Mouse (Mus musculus) mouse trophoblast stem cell (cell line): Measurements from ENCODE around the gene Zfp365.

Source experiments
- in situ Hi-C, 2 experiments: fragments of 300-500 bp; cut with MseI, MboI; formaldehyde crosslinking; loops; 2 replicates in 1 of 2; 3 replicates in 1 of 2; pipeline ENCODE4 v1.15.1; 2025

The Zfp365 gene

GRCm38 (mm10) chr10:67912337-67912776 lies at the start of gene Zfp365:
Gene Zfp365, minus strand, starts transcription at chr10:67912662.
- in situ Hi-C loops, result no loop called here

GRCm38 (mm10) chr10:67959982-67960381 lies 47.5 kb upstream of the Zfp365 start:
- in situ Hi-C loops, result no loop called here

DNA sequence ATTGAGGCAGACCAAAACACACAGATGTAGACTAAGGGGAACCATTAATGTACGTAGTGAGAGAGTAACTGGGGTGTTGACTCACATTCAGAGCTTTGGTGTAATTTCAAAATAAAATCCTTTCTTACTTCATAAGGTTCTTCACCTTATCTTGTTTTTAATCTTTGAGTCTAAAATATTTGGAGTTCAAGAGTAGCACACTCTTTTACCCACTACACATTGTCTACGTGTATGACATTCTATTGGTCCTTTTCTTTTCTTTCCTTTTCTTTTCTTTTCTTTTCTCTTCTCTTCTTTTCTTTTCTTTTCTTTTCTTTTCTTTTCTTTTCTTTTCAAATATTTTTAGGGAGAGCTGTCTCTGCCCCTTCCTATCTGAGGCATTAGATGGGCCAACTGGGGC lies 43.5 kb upstream of the Zfp365 start:
- in situ Hi-C loops, result no loop called here

DNA sequence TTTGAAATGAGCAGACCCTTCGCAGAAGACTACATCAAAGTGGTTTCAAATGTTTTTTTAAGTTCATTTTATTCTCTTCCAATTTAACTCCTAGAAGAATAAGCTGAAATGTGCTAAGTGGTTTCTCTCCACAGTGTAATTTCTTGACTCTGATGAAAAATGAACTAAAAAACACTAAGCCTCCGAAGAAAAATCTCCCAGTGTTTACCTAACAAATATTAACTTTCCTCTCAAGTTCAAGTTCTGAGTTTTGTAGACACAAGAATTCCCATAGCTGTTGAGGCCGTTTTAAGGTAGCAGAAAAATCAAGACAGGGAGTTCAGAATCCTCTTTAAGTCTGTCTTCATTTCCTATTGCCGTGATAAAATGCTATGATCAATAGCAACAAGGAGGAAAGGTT lies 39.2 kb upstream of the Zfp365 start:
- in situ Hi-C loops, result no loop called here

DNA sequence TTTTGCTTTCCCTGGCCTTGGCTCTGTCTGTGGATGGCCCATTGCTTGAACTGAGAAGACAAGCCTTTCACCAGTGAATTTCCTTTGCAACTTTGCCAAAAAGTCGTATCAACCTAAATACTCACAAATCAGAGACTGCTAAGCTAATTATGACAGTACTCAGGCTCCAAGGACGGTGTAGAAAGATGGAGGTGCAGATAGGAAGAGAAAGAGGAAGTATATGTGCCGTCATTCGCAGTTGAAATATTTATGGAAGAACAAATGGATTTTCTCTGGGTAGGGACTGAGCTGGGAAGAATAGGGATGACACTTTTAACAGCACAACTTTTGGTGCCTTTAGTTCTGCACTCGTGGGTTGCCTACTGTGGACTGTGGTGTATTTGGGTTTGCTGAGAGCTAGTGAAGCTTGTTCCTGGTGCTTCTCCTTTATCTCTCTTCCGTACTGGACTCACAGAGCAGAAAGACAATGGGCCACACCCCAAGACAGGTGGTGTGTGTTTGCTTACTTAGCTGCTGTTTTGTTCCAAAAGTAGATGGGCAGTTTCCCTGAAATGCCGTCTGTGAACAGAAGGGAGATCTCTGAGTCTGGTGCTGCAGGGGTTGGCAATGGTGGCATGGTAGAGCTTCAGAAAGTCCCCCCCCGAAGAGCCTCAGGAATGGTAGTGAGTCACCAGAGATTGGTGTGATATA lies 37.7 kb upstream of the Zfp365 start:
- in situ Hi-C loops, result no loop called here

- in situ Hi-C loops, result no loop called here
Measured at GRCm38 (mm10) chr10:67943513-67943912, 31.1 kb upstream of the Zfp365 start.

- in situ Hi-C loops, result no loop called here
Measured at GRCm38 (mm10) chr10:67939546-67939945, 27.1 kb upstream of the Zfp365 start.

DNA sequence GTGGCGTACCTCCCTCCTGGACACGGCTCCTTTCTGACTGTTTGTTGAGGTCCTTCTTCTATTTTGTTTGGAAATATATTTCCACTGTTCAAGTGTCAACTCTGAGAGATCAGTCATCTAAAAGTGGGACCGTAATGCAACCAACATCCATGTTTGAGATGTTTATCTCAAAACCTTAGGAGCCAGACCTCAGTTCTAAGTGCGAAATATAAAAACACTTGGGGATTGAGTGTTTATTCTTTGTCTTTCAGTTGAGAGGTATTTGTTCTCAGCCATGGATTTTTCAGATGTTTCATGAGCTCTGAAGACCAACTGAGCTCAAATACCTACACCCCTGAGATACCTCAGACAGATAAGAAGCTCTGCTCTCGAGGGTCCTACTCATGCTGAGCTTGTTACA lies 25.3 kb upstream of the Zfp365 start:
- in situ Hi-C loops, result no loop called here

GRCm38 (mm10) chr10:67936944-67937343 lies 24.5 kb upstream of the Zfp365 start:
- in situ Hi-C loops, result no loop called here

DNA sequence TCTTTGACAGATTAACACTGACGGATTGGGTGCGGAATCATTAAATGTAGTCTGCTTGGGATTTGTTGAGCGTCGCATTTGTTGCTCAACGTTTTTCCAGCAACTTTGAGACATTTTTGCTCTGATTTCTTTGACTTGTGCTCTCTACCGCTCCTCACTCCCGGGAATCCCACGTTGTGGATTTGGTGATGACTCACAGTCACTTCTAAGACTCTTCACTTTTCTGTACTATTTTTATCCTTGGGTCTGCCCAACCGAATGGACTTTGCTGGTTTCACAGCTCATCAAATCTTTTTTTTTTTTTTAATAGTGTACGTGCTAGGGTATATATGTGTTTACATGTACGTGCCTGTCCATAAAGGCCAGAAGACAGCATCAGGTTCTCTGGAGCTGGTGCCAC lies 20.3 kb upstream of the Zfp365 start:
- in situ Hi-C loops, result no loop called here

- in situ Hi-C loops, result no loop called here
Measured at GRCm38 (mm10) chr10:67931328-67931727, 18.9 kb upstream of the Zfp365 start.

- in situ Hi-C loops, result no loop called here
Measured at GRCm38 (mm10) chr10:67928584-67928983, 16.1 kb upstream of the Zfp365 start.

GRCm38 (mm10) chr10:67927718-67928455 lies 15.4 kb upstream of the Zfp365 start:
- in situ Hi-C loops, result no loop called here

GRCm38 (mm10) chr10:67924030-67924429 lies 11.6 kb upstream of the Zfp365 start:
- in situ Hi-C loops, result no loop called here

DNA sequence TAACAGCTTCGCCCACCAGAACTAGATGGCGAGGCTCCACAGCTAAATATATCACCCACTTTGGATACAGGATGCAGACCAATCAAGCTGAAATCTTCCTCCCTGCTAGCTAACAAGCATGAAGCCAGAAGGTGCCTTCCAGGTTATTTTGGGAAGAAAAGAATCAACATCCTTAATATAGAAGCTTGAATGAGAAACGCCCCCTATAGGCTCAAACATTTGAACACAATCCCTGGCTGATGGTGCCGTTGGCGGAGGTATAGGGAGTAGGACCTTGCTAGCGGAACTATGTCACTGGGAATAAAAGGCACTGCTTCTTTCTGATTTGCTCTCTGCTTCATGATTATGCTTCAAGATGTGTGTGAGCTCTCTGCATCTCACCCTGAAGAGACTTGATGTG lies 9.3 kb upstream of the Zfp365 start:
- in situ Hi-C loops, result no loop called here

DNA sequence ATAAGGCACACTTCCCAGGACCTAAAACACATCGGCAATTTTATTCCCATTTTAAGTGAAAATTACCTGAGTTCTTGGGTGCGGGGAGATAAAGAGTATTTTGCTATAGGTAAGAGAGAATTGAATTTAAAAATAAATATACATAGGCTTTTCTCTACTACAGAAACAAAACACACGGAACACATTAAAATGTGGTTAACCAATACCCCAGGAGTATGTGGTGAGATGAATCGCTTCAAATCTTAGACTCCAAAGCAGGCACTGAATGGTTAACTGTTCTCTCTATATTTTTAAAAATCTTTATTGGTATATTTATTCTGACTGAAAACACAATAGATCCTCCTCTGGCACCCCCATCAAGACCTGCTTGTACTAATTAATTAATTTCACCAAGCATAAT lies 7.2 kb upstream of the Zfp365 start:
- in situ Hi-C loops, result no loop called here

DNA sequence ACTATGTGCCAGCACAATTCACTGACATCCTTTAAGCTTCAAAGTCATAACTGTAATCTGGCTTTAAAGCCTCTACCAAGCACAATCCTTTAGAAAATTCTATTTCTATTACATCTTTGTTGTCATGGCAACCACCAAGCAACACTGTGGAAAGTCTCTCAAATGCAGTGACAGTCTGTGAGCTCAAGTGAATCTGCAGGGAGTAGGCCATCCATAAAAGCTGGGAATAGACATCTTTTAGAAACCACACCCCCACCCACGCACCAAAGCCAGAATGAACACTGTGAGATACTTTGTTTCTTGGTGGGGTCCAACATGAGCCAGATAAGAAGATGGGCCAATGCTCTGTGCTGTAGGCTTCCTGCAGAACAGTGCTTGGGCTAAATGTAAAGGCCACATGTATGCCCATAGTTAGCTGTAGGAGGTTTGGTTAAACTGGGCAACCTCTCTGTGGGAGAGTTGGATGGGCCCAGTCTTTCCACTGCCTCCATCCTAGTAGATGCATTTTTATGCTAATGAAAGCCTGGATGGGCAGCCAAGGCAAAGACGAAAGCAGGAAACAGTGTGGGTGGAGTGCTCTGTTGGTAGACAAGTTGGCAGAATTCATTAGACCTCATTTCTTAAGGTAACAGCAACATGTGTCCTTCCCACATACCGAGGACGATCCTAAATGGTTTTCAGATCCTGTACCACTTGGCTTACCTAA lies 5.9 kb upstream of the Zfp365 start:
- in situ Hi-C loops, result no loop called here

- in situ Hi-C loops, result no loop called here
Measured at GRCm38 (mm10) chr10:67917356-67917755, 4.9 kb upstream of the Zfp365 start.

DNA sequence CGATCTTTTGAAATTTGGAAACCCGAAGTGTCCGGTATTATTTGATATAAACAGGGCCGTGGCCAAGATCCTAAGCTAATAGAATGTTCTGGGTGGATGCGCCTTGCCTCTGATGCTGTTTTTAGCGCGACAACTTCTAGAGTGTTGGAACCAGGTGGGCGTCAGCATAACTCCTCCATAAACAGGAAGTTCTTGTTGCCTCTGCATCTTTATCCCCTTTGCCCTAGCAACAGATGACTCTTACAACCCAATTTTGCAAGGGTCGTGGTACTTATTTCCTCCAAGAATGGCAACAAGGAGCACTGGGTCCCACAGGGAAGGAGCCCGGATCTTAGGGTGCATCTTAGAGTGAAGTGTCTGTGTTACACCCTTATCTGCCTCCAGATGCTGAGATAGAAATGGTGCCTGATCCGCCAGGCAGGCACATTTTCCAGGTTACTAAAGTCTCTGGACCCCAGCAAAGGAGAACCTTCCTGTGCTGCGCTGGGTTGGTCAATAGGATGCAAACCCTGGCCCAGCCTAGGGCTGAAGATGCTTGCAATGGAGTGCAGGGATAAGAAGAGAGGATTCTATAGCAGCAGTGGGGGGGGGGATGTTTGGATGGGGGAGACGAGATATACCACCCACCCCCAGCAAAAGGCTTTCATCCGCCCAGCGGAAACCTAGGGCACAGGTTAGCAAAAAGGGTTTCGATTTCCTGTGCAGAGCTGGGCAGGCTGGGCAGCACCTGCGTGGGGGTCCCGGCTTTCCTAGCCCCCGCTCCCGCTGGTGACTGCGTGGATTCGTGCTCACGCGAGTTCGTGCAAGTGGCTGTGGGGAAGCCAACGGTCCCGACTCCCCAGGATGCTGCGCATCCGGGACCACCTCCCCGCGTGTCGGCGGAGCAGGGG lies 770 bp downstream of the Zfp365 start:
- in situ Hi-C loops, result no loop called here

DNA sequence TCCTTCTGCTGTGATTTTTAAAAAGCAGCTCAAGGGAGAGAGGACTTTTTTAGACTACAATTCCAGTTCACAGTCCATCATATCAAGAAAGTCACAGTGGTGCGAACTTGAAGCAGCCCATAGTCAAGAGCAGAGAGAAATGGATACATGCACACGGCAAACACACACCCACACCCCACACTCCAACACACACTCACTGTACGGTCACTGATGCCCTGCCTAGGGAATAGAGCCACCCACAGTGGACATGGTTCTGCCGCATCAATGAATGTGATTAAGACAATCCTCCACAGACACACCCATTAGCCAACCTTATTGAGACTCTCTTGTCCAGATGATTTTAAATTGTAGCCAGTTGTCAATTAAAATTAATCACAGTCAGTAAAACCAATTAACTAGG lies 4.5 kb downstream of the Zfp365 start:
- in situ Hi-C loops, result no loop called here

DNA sequence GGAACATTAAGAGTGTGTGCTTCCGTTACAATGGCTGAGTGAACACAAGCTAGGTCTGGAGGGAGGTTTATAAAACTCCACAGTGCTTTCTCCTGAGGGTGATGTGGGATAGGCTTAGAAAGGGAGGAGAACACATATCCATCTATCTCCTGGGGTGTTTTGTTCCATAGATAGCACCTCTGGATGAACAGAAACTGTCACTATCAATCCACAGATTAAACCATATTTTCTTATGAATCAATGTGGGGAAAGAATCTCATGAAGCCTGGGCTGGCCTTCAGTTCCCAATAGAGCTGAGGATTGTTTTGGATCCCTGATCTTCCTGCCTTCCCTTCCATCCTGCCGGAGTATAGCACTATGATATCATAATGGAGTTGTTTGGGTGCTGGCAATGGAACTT lies 5.5 kb downstream of the Zfp365 start:
- in situ Hi-C loops, result no loop called here

GRCm38 (mm10) chr10:67906063-67906462 lies 6.4 kb downstream of the Zfp365 start:
- in situ Hi-C loops, result no loop called here
